Mouse (Mus musculus): Measurements from ENCODE around the gene Tmem132c.

DNA sequence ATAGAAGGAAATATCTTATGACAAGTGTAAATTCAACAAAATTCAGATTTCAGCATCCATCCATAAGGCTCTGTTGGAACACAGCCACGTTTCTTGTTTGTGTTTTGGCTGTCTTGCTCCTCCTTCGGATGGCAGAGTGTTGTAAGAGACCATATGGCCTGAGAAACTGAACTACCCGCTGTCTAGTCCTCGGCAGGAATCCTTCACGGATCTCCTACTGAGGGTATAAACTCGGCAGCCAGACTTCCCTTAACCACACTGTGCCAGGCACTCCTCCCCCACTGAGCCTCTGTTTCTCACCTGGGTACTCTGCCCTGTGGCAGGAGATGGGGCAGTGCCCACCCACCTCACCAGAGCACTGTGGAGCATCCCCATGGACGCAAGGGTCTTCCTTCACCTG is 174.9 kb downstream of the Tmem132c start:
- TF ChIP-seq CTCF (IDR thresholded peaks at IDR 0.05; ENCODE audit: insufficient read depth, low read length) (no peak), POLR2A (IDR thresholded peaks at IDR 0.05; ENCODE audit: borderline replicate concordance, extremely low read depth, low read depth, low read length) (no peak)
